Mouse (Mus musculus) kidney, adult 11 months (tissue): ENCODE data around the gene Lrp2bp.

Experiments
- DNase-seq: peaks from one replicate; pipeline ENCODE4 v3.0.0; 2022

Gene Lrp2bp

DNA sequence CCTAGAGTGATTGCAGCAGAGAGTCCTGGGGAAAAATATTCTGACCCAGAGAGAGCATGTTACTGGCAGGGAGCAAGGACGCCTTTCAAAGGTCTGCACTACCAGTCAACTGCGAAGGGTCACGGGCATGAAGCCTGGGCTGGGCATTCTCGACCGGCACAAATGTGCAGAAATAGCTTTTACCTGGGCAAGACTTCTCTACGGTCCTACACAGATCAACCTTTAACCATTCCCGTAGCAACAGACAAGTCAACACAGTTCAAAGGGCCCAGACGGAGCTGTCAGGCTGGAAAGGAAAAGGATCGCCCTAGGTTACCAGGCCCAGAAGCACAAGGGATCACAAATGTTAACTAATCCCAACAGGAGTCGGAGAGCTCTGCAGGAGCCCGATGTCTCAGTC, 37.1 kb downstream of the Lrp2bp start:
- DNase-seq, result peak; percentile 74

DNA sequence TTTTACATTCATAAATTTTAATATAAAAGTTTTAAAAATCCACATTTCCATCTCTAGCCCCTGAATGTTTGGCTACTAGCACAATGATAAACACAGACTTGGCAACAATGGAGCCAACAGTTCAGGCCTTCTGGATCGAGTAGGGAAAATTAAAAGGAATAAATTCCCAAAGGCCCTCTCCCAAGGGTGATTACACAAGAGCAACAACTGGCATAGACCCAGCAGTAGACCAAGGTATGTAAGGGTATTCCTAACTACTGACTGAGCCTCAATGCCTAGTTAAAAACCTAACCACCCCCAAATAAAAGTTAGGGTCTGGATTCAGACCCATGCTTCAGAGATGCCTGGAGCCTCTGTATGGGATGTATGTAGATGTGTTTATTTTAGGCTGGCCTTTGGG, 40.6 kb downstream of the Lrp2bp start:
- DNase-seq, result no peak

DNA sequence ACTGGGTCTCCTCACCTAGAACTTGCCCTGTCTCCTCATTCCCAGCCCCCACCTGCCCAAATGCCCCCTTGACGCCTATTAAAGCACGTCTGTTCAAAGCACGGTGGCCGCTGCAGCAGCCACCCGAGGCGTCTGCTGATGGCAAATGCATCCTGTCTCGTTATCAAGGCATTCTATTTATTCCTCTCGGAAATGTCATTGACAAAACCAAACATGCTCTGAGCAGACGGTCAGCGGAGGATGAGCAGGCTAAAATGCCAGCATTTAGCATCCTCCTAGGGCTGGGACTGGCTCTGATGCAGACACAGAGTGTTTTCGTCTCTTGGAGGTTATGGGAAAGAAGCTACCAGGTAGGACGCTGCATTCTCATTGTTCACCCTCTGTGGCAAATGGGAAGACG, 41.2 kb downstream of the Lrp2bp start:
- no peak for DNase-seq

DNA sequence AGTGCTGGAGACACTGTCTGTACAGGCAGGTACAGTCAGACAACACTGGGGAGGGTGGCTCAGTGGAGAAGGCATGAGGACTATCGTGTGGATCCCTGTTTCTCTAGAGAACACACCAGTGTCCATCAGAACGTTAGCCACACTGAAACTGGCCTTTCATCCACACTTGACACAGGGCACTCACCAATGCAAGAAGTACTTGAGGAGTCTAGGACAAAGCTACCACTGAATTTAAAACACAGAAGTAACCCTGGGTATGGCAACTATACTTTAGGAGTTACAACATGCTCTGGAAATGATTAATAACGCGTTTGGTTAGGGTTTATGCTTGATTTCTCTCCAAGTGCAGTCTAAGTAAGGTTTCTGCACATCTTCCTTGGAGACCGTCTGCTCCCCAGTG, 73.7 kb downstream of the Lrp2bp start:
- DNase-seq, result no peak

DNA sequence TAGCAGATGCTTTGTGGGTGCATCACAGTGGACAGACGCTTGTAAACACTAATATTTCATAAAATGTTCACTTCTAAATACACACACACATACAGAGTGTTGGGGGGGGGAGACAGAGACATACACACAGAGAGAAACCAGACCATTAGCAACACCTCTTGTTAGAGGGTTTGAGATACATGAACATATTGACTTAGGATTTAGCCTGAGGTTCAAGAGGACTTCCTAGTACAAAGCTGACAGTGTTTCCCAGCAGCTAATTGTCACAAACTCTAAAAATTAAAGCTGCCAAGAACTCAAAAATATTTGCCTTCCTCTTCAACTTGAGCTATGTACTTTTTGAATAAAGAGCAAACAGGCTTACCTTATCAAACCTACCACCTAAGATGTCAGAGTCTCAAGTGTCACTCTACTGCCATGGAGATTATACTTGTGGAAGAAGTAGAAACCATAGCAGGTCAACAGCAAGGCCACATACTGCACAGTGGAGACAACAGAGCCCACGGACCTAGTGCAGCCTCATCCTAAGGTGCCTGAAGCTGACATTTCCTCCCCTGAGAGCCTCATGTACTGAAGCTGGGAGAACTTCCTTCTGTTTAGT, 74.5 kb downstream of the Lrp2bp start:
- no peak for DNase-seq

DNA sequence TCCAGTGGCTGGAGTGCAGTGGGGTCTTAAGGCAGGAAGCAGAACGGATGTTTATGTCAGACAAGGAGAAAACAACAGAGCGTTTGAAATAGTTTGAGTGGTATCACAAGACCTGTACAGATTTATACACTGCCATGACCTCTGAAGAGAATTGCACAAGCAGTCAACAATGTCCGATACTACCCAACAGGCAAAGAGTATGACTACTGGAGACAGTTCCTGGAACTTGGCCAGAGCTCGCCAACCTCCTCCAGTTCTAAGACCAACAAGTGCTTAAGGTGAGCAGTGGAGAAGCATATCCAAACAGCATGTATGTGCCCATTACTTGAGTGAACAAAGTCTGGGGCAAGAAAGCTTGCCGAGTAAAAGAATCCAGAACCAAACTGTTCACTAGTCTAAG, 76.1 kb downstream of the Lrp2bp start:
- DNase-seq, result no peak

DNA sequence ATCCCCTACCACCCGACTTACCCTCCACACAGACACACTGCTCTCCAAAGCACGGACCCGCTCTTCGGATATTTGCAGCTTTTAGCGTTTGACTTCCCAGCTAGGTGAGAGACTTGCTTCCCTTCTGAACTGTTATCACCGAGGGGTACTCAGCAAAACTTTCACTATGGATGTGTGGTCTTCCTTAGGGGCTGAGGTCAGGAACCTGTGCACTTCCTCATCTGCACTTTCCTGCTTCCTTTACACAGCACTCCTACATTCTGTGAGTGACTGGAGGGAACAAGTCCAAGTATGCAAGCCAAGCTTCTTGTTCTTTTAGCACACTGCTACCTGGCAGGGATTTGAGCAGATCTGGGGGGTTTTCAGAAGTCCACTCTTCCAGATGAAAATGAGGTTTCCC, 79.8 kb downstream of the Lrp2bp start:
- DNase-seq, result no peak
